Mouse (Mus musculus): ENCODE measurements at regions not wholly inside any gene's neighbourhood (a gene's known extent, or its start where the extent isn't known, plus 50 kb on each side); places are given as distances from the start of the nearest gene placed in this dataset.

- TF ChIP-seq MAX (IDR thresholded peaks at IDR 0.05; ENCODE audit: low read depth) (no peak), POLR2A (IDR thresholded peaks at IDR 0.05; ENCODE audit: insufficient read length, low read depth) (no peak), TCF12 (IDR thresholded peaks at IDR 0.05; ENCODE audit: insufficient read depth, poor library complexity, severe bottlenecking) (no peak), POLR2AphosphoS2 (IDR thresholded peaks at IDR 0.05; ENCODE audit: insufficient read length, low read depth) (no peak), CEBPB (IDR thresholded peaks at IDR 0.05; ENCODE audit: insufficient read depth, poor library complexity, severe bottlenecking) (no peak), MYOD1 (IDR thresholded peaks at IDR 0.05; ENCODE audit: control insufficient read depth in 1 of 3, insufficient read length in 2 of 3, low read depth in 2 of 3) (no peak), REST (IDR thresholded peaks at IDR 0.05; ENCODE audit: insufficient read depth, insufficient read length) (no peak), E2F4 (IDR thresholded peaks at IDR 0.05; ENCODE audit: insufficient read depth) (no peak)
These were observed 122.2 kb downstream of the Ppp1r3a start for GRCm38 (mm10) chr6:14632837-14633236.
